Mouse (Mus musculus): ENCODE measurements around the gene Htr3a. TPM values are rescaled to one million over a fixed set of nuclear protein-coding genes. Genes with fewer than 3 reads are reported as not detected.

Htr3a gene
- polyA plus RNA-seq, 1 experiment: not detected

DNA sequence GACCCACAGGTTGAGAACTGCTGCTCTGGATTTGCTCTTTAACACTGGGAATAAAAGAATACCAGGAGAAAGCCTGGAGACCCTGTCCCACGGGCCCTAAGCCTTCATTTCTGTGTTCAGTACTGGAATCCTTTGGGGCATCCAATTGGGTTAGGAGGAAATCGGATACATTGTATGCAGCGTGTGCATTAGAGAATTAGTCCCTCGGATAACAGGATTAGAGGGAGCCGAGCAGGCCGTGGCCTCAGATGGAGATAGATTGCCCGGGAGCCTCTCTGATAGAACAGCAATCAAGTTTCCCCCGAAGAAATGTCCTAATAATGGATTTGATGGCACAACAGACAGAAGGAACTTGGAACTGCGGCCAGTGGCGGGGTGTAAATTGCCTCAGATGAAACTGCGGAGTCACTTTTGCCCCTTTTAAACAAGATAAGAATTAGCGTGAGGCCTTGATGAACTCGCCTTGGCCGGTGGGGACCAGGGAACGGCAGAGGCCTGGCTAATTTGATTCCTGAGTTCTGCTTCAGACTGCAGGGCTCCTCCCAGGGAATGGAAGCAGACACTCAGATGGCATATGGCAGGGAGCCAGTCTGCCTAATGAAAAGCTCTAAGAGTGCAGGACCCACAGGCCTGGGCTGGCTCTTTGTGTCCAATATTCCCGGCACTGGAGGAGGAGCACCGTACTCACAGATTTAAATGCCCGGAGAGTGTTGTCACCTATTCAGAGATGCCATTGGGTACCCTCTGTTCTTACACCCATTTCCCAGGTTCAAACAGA, 5.3 kb upstream of the Htr3a start:
- Histone ChIP-seq H3K79me3 (ENCODE audit: low read depth) (no peaks in the 10 kb centered on the region), H3K27me3 (ENCODE audit: control insufficient read depth, insufficient read depth, insufficient read length) (peaks cover 12% of the 10 kb centered on the region), H3K79me2 (ENCODE audit: control insufficient read depth, insufficient read depth) (no peaks in the 10 kb centered on the region), H3ac (ENCODE audit: control insufficient read depth, insufficient read length, low read depth) (no peak overlapping the region), H3K36me3 (ENCODE audit: control insufficient read depth, insufficient read depth) (no peaks in the 10 kb centered on the region), H3K4me3 (ENCODE audit: insufficient read depth, poor library complexity, severe bottlenecking) (no peak overlapping the region)
- TF ChIP-seq CTCF (IDR thresholded peaks at IDR 0.05; ENCODE audit: control insufficient read depth, insufficient read depth, insufficient read length) (no peak), MAX (IDR thresholded peaks at IDR 0.05) (no peak), MYOG (IDR thresholded peaks at IDR 0.05; ENCODE audit: control insufficient read depth, extremely low read depth, insufficient read length) (no peak), USF1 (IDR thresholded peaks at IDR 0.05; ENCODE audit: low read depth) (no peak), FOSL1 (IDR thresholded peaks at IDR 0.05; ENCODE audit: insufficient read depth, low read length, poor library complexity, severe bottlenecking) (no peak), CEBPB (IDR thresholded peaks at IDR 0.05; ENCODE audit: low read depth) (no peak), MYOD1 (IDR thresholded peaks at IDR 0.05; ENCODE audit: control insufficient read depth, insufficient read length, low read depth) (no peak)

- H3ac ChIP-seq (ENCODE audit: control insufficient read depth, insufficient read length, low read depth): no peak overlapping the region
- H3K79me3 ChIP-seq (ENCODE audit: low read depth): no peaks in the 10 kb centered on the region
- H3K4me3 ChIP-seq (ENCODE audit: insufficient read depth, poor library complexity, severe bottlenecking): no peak overlapping the region
- H3K36me3 ChIP-seq (ENCODE audit: control insufficient read depth, insufficient read depth): no peaks in the 10 kb centered on the region
- H3K79me2 ChIP-seq (ENCODE audit: control insufficient read depth, insufficient read depth): no peaks in the 10 kb centered on the region
- no peak for TF ChIP-seq MAX (IDR thresholded peaks at IDR 0.05)
- TF ChIP-seq USF1 (IDR thresholded peaks at IDR 0.05; ENCODE audit: low read depth): no peak
- TF ChIP-seq MYOD1 (IDR thresholded peaks at IDR 0.05; ENCODE audit: control insufficient read depth, insufficient read length, low read depth): no peak
- TF ChIP-seq CTCF (IDR thresholded peaks at IDR 0.05; ENCODE audit: control insufficient read depth, insufficient read depth, insufficient read length): no peak
- no peak for TF ChIP-seq FOSL1 (IDR thresholded peaks at IDR 0.05; ENCODE audit: insufficient read depth, low read length, poor library complexity, severe bottlenecking)
- no peak for TF ChIP-seq CEBPB (IDR thresholded peaks at IDR 0.05; ENCODE audit: low read depth)
- no peak for TF ChIP-seq MYOG (IDR thresholded peaks at IDR 0.05; ENCODE audit: control insufficient read depth, extremely low read depth, insufficient read length)
- H3K27me3 ChIP-seq (ENCODE audit: control insufficient read depth, insufficient read depth, insufficient read length): no peaks in the 10 kb centered on the region
Observed at GRCm38 (mm10) chr9:48904421-48904820, 6.5 kb downstream of the Htr3a start.

DNA sequence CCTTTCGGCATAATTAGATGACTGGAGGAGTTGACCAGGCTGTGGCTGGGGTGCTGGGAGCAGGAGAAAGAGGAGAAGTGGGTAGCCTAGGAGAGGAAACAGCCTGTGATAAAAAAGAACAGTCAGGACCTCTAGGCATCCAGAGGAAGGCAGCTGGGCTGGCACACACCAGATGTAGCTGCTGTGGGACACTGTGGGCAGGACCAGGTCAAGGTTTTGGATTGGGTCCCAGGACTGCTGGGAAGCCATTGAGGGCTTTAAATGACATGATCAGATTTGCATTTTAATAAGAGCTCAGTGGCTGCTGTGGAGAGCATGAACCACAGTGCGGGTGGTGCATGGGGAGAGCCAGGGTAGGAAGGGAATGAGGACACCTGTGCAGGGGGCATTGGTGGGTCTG, 7.1 kb downstream of the Htr3a start:
- H3K79me2 ChIP-seq (ENCODE audit: control insufficient read depth, insufficient read depth): no peaks in the 10 kb centered on the region
- no peak overlapping the region for H3K4me3 ChIP-seq (ENCODE audit: insufficient read depth, poor library complexity, severe bottlenecking)
- H3ac ChIP-seq (ENCODE audit: control insufficient read depth, insufficient read length, low read depth): no peak overlapping the region
- TF ChIP-seq FOSL1 (IDR thresholded peaks at IDR 0.05; ENCODE audit: insufficient read depth, low read length, poor library complexity, severe bottlenecking): no peak
- no peak for TF ChIP-seq CTCF (IDR thresholded peaks at IDR 0.05; ENCODE audit: control insufficient read depth, insufficient read depth, insufficient read length)
- no peak for TF ChIP-seq CEBPB (IDR thresholded peaks at IDR 0.05; ENCODE audit: low read depth)
- H3K36me3 ChIP-seq (ENCODE audit: control insufficient read depth, insufficient read depth): no peaks in the 10 kb centered on the region
- no peaks in the 10 kb centered on the region for H3K27me3 ChIP-seq (ENCODE audit: control insufficient read depth, insufficient read depth, insufficient read length)
- no peaks in the 10 kb centered on the region for H3K79me3 ChIP-seq (ENCODE audit: low read depth)

DNA sequence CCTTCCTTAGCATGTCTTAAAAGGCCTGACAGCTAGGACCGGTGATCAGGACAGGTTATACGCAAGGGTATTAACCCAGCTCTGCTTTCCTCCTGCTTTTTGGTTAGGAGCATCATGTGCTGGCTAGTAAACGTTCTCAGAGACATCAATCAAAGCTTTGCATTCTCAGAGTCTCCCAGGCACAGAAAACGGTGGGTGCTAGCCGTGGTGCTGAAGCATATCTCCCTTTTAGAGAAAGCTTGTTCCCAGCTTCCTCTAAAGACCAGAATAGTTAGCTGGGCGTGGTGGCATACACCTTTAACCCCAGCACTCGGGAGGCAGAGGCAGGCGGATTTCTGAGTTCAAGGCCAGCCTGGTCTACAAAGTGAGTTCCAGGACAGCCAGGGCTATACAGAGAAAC, 12.3 kb downstream of the Htr3a start:
- Histone ChIP-seq H3K79me3 (ENCODE audit: low read depth) (no peaks in the 10 kb centered on the region), H3K36me3 (ENCODE audit: control insufficient read depth, insufficient read depth) (no peaks in the 10 kb centered on the region), H3ac (ENCODE audit: control insufficient read depth, insufficient read length, low read depth) (no peak overlapping the region), H3K27me3 (ENCODE audit: control insufficient read depth, insufficient read depth, insufficient read length) (peaks cover 11% of the 10 kb centered on the region), H3K79me2 (ENCODE audit: control insufficient read depth, insufficient read depth) (no peaks in the 10 kb centered on the region), H3K4me3 (ENCODE audit: insufficient read depth, poor library complexity, severe bottlenecking) (no peak overlapping the region)
- TF ChIP-seq MYOG (IDR thresholded peaks at IDR 0.05; ENCODE audit: control insufficient read depth, extremely low read depth, insufficient read length) (no peak), CEBPB (IDR thresholded peaks at IDR 0.05; ENCODE audit: low read depth) (no peak), USF1 (IDR thresholded peaks at IDR 0.05; ENCODE audit: low read depth) (no peak), MAX (IDR thresholded peaks at IDR 0.05) (no peak), MYOD1 (IDR thresholded peaks at IDR 0.05; ENCODE audit: control insufficient read depth, insufficient read length, low read depth) (no peak), FOSL1 (IDR thresholded peaks at IDR 0.05; ENCODE audit: insufficient read depth, low read length, poor library complexity, severe bottlenecking) (no peak), CTCF (IDR thresholded peaks at IDR 0.05; ENCODE audit: control insufficient read depth, insufficient read depth, insufficient read length) (no peak)

DNA sequence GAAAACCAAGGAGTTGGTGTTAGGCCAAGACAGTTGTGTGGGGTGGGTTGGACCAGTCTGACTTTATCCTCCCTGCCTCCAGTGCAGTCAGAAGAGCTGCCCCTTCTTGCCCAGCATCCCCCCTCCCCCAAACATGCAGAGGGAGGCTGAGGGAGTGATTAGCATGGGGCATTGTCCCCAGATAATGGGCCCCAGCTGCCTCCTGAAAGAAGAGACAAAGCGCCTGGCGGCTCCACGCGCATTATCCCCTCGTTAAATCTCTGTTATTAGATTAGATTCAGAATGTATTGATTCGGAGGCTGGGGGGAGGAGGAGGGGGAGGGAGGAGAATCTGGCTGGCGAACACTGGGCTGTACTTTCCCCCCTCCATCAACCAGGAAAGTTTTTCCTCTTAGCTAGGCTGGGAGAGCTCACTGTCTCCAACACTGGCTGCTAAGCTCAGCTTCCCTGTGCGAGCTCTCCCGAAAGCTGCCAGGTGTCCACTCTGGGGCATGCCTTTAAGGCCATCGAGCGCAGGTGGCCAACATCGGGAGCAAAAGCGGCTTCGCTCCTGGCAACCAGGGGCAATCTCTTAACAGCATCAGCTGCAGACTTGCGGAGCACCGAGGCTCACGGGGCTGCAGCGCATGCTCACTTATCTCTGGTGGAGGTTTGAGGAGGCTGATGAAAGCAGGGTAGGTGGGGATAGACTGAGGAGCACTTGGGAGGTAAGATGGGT, 14.9 kb downstream of the Htr3a start:
- Histone ChIP-seq H3K27me3 (ENCODE audit: control insufficient read depth, insufficient read depth, insufficient read length) (peaks cover 11% of the 10 kb centered on the region), H3ac (ENCODE audit: control insufficient read depth, insufficient read length, low read depth) (no peak overlapping the region), H3K4me3 (ENCODE audit: insufficient read depth, poor library complexity, severe bottlenecking) (no peak overlapping the region), H3K79me2 (ENCODE audit: control insufficient read depth, insufficient read depth) (no peaks in the 10 kb centered on the region), H3K79me3 (ENCODE audit: low read depth) (no peaks in the 10 kb centered on the region), H3K36me3 (ENCODE audit: control insufficient read depth, insufficient read depth) (no peaks in the 10 kb centered on the region)
- TF ChIP-seq MYOG (IDR thresholded peaks at IDR 0.05; ENCODE audit: control insufficient read depth, extremely low read depth, insufficient read length) (no peak), MYOD1 (IDR thresholded peaks at IDR 0.05; ENCODE audit: control insufficient read depth, insufficient read length, low read depth) (no peak), FOSL1 (IDR thresholded peaks at IDR 0.05; ENCODE audit: insufficient read depth, low read length, poor library complexity, severe bottlenecking) (no peak), CEBPB (IDR thresholded peaks at IDR 0.05; ENCODE audit: low read depth) (no peak), USF1 (IDR thresholded peaks at IDR 0.05; ENCODE audit: low read depth) (no peak), MAX (IDR thresholded peaks at IDR 0.05) (no peak), CTCF (IDR thresholded peaks at IDR 0.05; ENCODE audit: control insufficient read depth, insufficient read depth, insufficient read length) (no peak)

All from C2C12 (cell line).